Mouse (Mus musculus) E14TG2a.4 (cell line): ENCODE data around the gene Lpxn.

ENCODE experiments used
- CTCF ChIP-seq: conservative IDR thresholded peaks from 2 replicates; pipeline ENCODE4 v1.5.1; 2014; ENCODE audit warnings: low read length
- NANOG ChIP-seq: IDR thresholded peaks from 2 replicates; pipeline ENCODE4 v1.6.1; 2014; ENCODE audit warnings: borderline replicate concordance, low read length, mixed read lengths

DNA sequence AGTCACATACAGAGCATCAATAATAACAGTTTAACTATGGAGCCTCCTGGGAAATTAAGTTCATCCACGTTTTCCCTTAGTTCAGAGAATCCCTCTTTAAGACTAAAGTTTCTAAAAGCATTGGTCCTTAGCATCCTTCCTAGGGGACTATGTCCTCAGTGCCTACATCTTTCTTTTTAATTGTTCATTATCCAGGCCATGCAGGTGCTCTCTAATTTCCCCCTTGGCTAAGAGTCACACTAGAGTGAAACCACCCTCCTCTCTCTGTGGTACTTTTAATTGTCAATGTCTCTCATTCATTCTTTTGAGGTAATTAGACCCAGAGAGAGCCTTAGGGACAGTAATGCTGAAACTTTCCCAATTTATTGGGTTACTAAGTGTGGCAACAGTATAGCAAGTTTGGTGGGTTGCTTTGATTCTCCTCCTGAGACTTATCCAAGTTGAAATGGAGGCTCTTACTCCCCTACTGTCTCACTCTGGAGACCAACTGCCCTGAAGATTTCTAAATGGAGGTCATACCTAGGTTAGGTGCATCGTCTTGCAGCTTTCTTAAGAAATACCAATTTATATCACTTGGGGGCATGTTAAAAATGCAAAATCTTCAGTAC is 34.9 kb downstream of the Lpxn start:
- TF ChIP-seq CTCF, result no peak
- no peak for TF ChIP-seq NANOG
